Mouse (Mus musculus) liver, postnatal 0 days (tissue): ENCODE data around the gene Dnah12. TPM values are rescaled to one million over a fixed set of nuclear protein-coding genes. Genes with fewer than 3 reads are reported as not detected.

ENCODE experiments used
- ATAC-seq: fragments of 200-750 bp; cut with Nextera tagmentation; 2 replicates; pipeline ENCODE4 v1.8.0; 2017; ENCODE audit warnings: mild to moderate bottlenecking, moderate library complexity
- DNase-seq: peaks from one replicate; pipeline ENCODE4 v3.0.0-alpha.2; 2016
- H3K27ac ChIP-seq: fragments of 300-500 bp; sonication (generic); 2 replicates; pipeline ENCODE4 v1.5.1; 2014; ENCODE audit warnings: antibody characterized with exemption, moderate library complexity, mild to moderate bottlenecking, low read depth
- H3K27me3 ChIP-seq: fragments of 300-500 bp; sonication (generic); 2 replicates; pipeline ENCODE4 v1.6.1; 2014; ENCODE audit warnings: low read length, control low read depth, mixed read lengths; ENCODE audit not compliant: insufficient read depth
- H3K36me3 ChIP-seq: fragments of 300-500 bp; sonication (generic); replicated peaks from 2 replicates; pipeline ENCODE4 v1.6.1; 2014; ENCODE audit warnings: mild to moderate bottlenecking, control low read depth, low read length, moderate library complexity, mixed read lengths; ENCODE audit not compliant: insufficient read depth
- H3K4me1 ChIP-seq: fragments of 300-500 bp; sonication (generic); 2 replicates; pipeline ENCODE4 v1.6.1; 2014; ENCODE audit warnings: antibody characterized with exemption, mild to moderate bottlenecking, control low read depth; ENCODE audit not compliant: insufficient read depth
- H3K4me2 ChIP-seq: fragments of 300-500 bp; sonication (generic); 2 replicates; pipeline ENCODE4 v1.6.1; 2014; ENCODE audit warnings: low read depth, mild to moderate bottlenecking, low read length, moderate library complexity, mixed read lengths
- H3K4me3 ChIP-seq: fragments of 300-500 bp; sonication (generic); 2 replicates; pipeline ENCODE4 v1.5.1; 2014; ENCODE audit warnings: low read depth, low read length
- H3K9ac ChIP-seq: fragments of 300-500 bp; sonication (generic); replicated peaks from 2 replicates; pipeline ENCODE4 v1.6.1; 2014; ENCODE audit warnings: mild to moderate bottlenecking, moderate library complexity
- H3K9me3 ChIP-seq: fragments of 300-500 bp; sonication (generic); 2 replicates; pipeline ENCODE4 v1.6.1; 2016; ENCODE audit warnings: mild to moderate bottlenecking, control low read depth, low read length, mixed read lengths
- CTCF ChIP-seq: sonication (generic); IDR thresholded peaks from 2 replicates; pipeline ENCODE4 v1.5.1; 2016; ENCODE audit warnings: antibody characterized with exemption, low read depth
- EP300 ChIP-seq: IDR thresholded peaks from 2 replicates; pipeline ENCODE4 v1.6.1; 2016; ENCODE audit warnings: antibody characterized with exemption, low read depth, mild to moderate bottlenecking
- WGBS: fragments of 180-500 bp; shearing (Covaris S2); extraction: QIAGEN DNeasy Blood & Tissue Kit; methylation state at CpG from one replicate; pipeline ENCODE4 v1.1.7; 2014; ENCODE audit not compliant: insufficient replicate concordance; 5-methylcytosine and 5-hydroxymethylcytosine counted together
- microRNA-seq: library from miRNA; unstranded; fragments of <30 nt; microRNA quantifications from one replicate; pipeline ENCODE4, GENCODE M21; 2016
- polyA plus RNA-seq: library from polyadenylated mRNA; unstranded; fragments of >200 nt; fragmentation: Nextera tagmentation; extraction: Ambion mirVana; gene quantifications from 2 replicates; pipeline ENCODE4 v1.2.1, GENCODE M21; 2015

Gene Dnah12
- polyA plus RNA-seq, 1 experiment from 2014 or later = 0.04 TPM

DNA sequence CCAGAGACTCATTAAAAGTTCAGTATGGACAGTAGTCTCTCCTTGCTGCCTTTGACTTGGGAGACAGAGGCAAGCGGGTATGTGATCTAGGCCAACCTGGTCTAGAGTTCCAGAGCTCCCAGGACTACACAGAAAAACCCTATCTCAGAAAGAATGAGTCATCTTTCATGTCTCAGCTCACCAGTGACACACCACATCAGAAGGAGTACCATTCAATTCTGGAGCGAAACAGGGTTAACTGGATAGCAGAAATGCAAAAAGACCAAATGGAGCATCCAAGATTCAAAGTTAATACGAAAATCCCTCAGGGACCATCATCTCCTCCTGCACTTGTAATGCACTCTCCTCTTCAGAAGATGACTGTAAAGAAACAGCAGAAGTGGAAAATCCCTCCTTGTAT, 226.2 kb downstream of the Dnah12 start:
- Histone ChIP-seq H3K4me2 (no peak overlapping the region), H3K36me3 (peaks cover 28% of the 10 kb centered on the region), H3K9ac (no peak overlapping the region), H3K27me3 (no peaks in the 10 kb centered on the region), H3K4me3 (no peak overlapping the region), H3K9me3 (no peaks in the 10 kb centered on the region), H3K4me1 (no peaks in the 10 kb centered on the region), H3K27ac (no peak overlapping the region)
- TF ChIP-seq EP300 = no peak
- TF ChIP-seq CTCF = no peak
- no peak for ATAC-seq
- 80% methylated on average over 3 of the region's 3 CpGs for WGBS
- DNase-seq = no peak

DNA sequence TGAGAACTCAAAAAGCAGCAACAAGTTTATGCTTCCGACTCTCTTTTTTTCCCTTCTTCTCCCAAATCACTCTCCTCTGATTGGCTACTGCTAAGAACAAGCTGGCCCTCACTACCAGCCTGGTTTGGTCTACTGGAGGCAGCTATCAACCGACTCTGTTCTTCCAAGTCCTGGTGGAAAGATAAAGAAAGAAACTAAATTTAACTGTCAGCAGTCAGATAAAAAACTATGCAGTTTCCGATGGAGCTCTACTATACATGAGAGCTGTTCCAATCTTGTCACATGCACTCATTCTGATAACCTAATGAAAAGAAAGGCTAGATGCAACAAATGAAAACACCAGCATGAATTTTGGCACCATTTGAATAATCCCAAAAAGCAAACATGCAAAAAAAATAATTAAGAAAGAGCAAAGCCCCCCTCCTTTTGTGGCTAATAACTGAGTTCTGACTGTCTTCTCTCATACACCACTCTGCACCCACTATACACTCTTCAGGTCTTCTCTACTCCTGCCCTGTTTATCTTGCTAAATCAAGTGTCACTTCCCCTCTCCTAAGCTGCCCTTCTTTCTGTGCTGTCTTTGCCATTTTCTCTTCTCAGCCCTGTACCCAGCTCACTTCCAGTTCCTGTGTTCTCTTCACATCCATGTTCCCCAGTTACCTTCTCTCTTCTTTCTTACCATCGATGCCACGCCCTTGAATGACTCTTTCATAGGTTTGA, 230.8 kb downstream of the Dnah12 start:
- ATAC-seq (no peak), DNase-seq (no peak)
- Histone ChIP-seq H3K4me3 (no peak overlapping the region), H3K9ac (no peak overlapping the region), H3K4me2 (no peak overlapping the region), H3K9me3 (no peaks in the 10 kb centered on the region), H3K36me3 (peaks cover 43% of the 10 kb centered on the region), H3K4me1 (no peaks in the 10 kb centered on the region), H3K27me3 (no peaks in the 10 kb centered on the region), H3K27ac (no peak overlapping the region)
- TF ChIP-seq EP300 (no peak), CTCF (no peak)
- 61% methylated on average over 5 of the region's 5 CpGs for WGBS

DNA sequence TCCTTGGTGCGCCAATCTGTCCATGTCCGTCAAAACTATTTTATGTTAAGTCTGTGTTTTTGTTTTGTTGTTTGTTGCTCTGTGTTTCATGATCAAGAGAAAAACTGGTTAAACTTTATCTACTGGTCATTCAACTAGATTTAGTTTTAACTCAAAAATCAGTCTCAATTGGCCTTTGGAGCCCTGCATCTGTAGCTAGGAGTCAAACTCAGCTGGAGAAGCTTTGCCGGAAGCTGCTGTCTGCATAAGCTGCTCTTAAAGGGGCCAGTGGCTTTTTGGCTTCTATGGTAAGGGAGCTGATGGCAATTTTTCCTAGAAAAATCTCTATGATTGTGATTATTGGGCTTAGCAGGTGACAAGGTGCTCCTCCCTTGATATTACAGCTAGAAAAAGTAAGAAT, 241.8 kb downstream of the Dnah12 start:
- no peak for TF ChIP-seq EP300
- no peak overlapping the region for H3K27ac ChIP-seq
- H3K4me2 ChIP-seq = no peak overlapping the region
- H3K9me3 ChIP-seq = no peaks in the 10 kb centered on the region
- no peaks in the 10 kb centered on the region for H3K4me1 ChIP-seq
- no peak for DNase-seq
- no peaks in the 10 kb centered on the region for H3K27me3 ChIP-seq
- no peak overlapping the region for H3K9ac ChIP-seq
- 0 out of 2 replicates have a peak, but pooled peaks cover 4% of the 10 kb centered on the region for H3K36me3 ChIP-seq
- 86% methylated on average over 3 of the region's 3 CpGs for WGBS
- no peak overlapping the region for H3K4me3 ChIP-seq
- ATAC-seq = no peak

DNA sequence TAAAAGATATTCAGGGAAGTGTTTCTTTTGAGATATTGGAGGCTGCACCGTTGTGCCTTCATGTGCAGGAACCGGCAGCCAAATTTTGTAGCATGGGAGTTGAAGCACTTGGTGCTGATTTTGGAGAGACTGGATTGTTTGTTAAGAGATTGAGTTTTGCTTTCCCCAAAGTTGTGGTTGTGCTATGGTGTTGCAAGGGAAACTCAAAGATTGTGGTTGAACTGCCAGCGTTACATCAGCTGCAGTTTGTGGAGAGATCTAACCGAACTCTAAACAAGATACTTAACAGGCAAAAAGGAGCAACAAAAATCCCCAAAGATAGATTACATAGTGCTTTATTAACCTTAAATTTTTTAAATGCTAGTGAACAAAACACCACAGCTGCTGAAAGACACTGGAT, 242.5 kb downstream of the Dnah12 start:
- WGBS = 63% methylated on average over 4 of the region's 4 CpGs
- H3K4me3 ChIP-seq = no peak overlapping the region
- no peak overlapping the region for H3K4me2 ChIP-seq
- no peak overlapping the region for H3K9ac ChIP-seq
- H3K36me3 ChIP-seq = 0 out of 2 replicates have a peak, but pooled peaks cover 4% of the 10 kb centered on the region
- no peaks in the 10 kb centered on the region for H3K27me3 ChIP-seq
- no peak overlapping the region for H3K27ac ChIP-seq
- no peak for ATAC-seq
- no peak for TF ChIP-seq EP300
- no peak for TF ChIP-seq CTCF
- no peak for DNase-seq
- no peaks in the 10 kb centered on the region for H3K9me3 ChIP-seq
- H3K4me1 ChIP-seq = no peaks in the 10 kb centered on the region

Small RNA genes lying within 50 kb of the gene (microRNA-seq; reads per million reads assigned to microRNA genes)
- gene Mir7672 = not detected

Other genes starting within 250 kb of the Dnah12 start
- 11.7 and 12.3 TPM in 2 replicates for gene Slmap, start 158.3 kb upstream of the Dnah12 start, polyA plus RNA-seq
- 9.9 and 11.8 TPM in 2 replicates for gene Dennd6a, start 119.4 kb upstream of the Dnah12 start, polyA plus RNA-seq
- 196 and 201 TPM in 2 replicates for gene Arf4, start 55.2 kb upstream of the Dnah12 start, polyA plus RNA-seq
- 3.9 and 4.3 TPM in 2 replicates for gene Pde12, start 23.4 kb upstream of the Dnah12 start, polyA plus RNA-seq
- 0.14 TPM in 1 of 2 replicates, not detected in the other for gene Asb14, start 201.3 kb downstream of the Dnah12 start, polyA plus RNA-seq